Mouse (Mus musculus) frontal cortex, postnatal 14 days (tissue): ENCODE results near the gene Capg.

Experiments
- DNase-seq, 2 experiments: peaks; one replicate each; pipeline ENCODE4 v3.0.0; 2022; ENCODE audit warnings: low spot score in 2 of 2

Gene Capg

GRCm38 (mm10) chr6:72607676-72608075 lies 63.5 kb downstream of the Capg start:
- DNase-seq: no peak

GRCm38 (mm10) chr6:72608662-72609184 lies 64.5 kb downstream of the Capg start:
- no peak for DNase-seq

- DNase-seq: no peak
These were observed 66.1 kb downstream of the Capg start for GRCm38 (mm10) chr6:72610261-72610660.
